Mouse (Mus musculus) hindbrain, embryonic 13.5 days (tissue): ENCODE data around the gene Pdxp. TPM values are rescaled to one million over a fixed set of nuclear protein-coding genes. Genes with fewer than 3 reads are reported as not detected.

ENCODE experiments used
- ATAC-seq: fragments of 200-750 bp; cut with Nextera tagmentation; 2 replicates; pipeline ENCODE4 v1.8.0; 2017; ENCODE audit warnings: moderate TSS enrichment; ENCODE audit not compliant: low FRiP score
- H3K27ac ChIP-seq: fragments of 300-500 bp; sonication (generic); 2 replicates; pipeline ENCODE4 v1.5.1; 2015; ENCODE audit warnings: inconsistent platforms, mild to moderate bottlenecking, moderate library complexity
- H3K27me3 ChIP-seq: fragments of 300-500 bp; sonication (generic); 2 replicates; pipeline ENCODE4 v1.6.1; 2015; ENCODE audit warnings: mild to moderate bottlenecking, inconsistent platforms
- H3K36me3 ChIP-seq: fragments of 300-500 bp; sonication (generic); 2 replicates; pipeline ENCODE4 v1.6.1; 2015; ENCODE audit warnings: mild to moderate bottlenecking, inconsistent platforms
- H3K4me1 ChIP-seq: fragments of 300-500 bp; sonication (generic); replicated peaks from 2 replicates; pipeline ENCODE4 v1.6.1; 2015; ENCODE audit warnings: inconsistent platforms
- H3K4me2 ChIP-seq: fragments of 300-500 bp; sonication (generic); 2 replicates; pipeline ENCODE4 v1.6.1; 2015; ENCODE audit warnings: inconsistent platforms, mild to moderate bottlenecking, moderate library complexity
- H3K4me3 ChIP-seq: fragments of 300-500 bp; sonication (generic); 2 replicates; pipeline ENCODE4 v1.5.1; 2015; ENCODE audit warnings: mild to moderate bottlenecking, inconsistent platforms
- H3K9ac ChIP-seq: fragments of 300-500 bp; sonication (generic); 2 replicates; pipeline ENCODE4 v1.6.1; 2015; ENCODE audit warnings: mild to moderate bottlenecking, inconsistent platforms
- H3K9me3 ChIP-seq: fragments of 300-500 bp; sonication (generic); 2 replicates; pipeline ENCODE4 v1.6.1; 2016; ENCODE audit warnings: inconsistent platforms
- WGBS: fragments of 180-500 bp; shearing (Covaris S2); methylation state at CpG from one replicate; pipeline ENCODE4 v1.1.7; 2015; 5-methylcytosine and 5-hydroxymethylcytosine counted together
- polyA plus RNA-seq: library from polyadenylated mRNA; unstranded; fragments of >200 nt; fragmentation: Nextera tagmentation; extraction: Ambion mirVana; gene quantifications from 2 replicates; pipeline ENCODE4 v1.2.1, GENCODE M21; 2015

Pdxp gene
- polyA plus RNA-seq = 62.7 and 64.3 TPM in 2 replicates

DNA sequence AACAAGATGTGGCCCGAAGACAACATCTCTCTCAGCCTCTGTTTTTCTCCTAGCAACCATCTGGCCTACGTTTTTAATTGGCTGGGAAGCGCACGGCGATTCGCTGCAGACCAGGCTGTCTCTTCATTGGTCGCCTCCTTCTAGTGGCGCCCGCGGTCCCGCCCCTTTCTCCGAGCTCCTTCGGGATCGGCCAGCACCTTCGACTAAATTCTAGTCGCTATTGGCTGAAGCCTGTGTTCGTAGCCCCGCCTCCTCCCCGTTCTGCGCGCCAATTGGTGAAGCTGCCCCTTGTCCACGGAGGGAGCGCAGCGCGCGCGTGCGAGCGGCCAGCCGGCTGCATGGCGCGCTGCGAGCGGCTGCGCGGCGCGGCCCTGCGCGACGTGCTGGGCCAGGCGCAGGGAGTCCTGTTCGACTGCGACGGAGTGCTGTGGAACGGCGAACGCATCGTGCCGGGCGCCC lies at the start of gene Pdxp:
Gene Pdxp (plus strand): TSS at position 288 of the 459 bp plus-strand sequence.
- ATAC-seq = peak; percentile 93
- Histone ChIP-seq H3K4me2 (peak within 1 kb of the TSS; percentile 84), H3K36me3 (peaks cover 11% of the 10 kb centered on the region), H3K27ac (peak within 1 kb of the TSS; percentile 97), H3K9me3 (no peaks in the 10 kb centered on the region), H3K4me1 (peaks cover 36% of the 10 kb centered on the region), H3K4me3 (peak within 1 kb of the TSS; percentile 65), H3K27me3 (no peaks in the 10 kb centered on the region), H3K9ac (peak within 1 kb of the TSS; percentile 89)
- WGBS = under 1% methylated on average over 51 of the region's 51 CpGs

DNA sequence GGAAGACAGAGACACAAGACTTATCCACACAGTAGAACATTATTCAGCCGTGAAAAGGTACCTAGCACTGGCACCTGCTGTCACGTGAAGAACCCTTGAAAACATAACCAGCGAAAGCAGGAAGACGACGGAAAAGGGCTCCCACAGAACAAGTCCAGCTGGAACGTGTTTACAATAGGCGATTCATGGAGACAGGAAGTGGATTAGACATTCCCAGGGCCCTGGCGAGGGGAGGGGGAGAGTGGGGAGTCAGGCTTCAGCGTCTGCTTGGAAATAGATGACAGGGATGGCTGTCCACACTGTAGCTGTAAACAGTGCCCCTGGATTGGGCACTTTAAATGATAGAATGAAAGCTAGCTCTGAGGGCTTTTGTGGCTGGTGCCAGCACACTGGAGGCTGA lies 45.3 kb upstream of the Pdxp start:
- H3K4me3 ChIP-seq = no peak overlapping the region
- H3K36me3 ChIP-seq = no peaks in the 10 kb centered on the region
- 18% methylated on average over 9 of the region's 9 CpGs for WGBS
- H3K9me3 ChIP-seq = no peaks in the 10 kb centered on the region
- H3K27me3 ChIP-seq = no peaks in the 10 kb centered on the region; the same call in 1 of the 2 replicates
- peak overlapping the region; percentile 71 for H3K27ac ChIP-seq
- H3K9ac ChIP-seq = no peak overlapping the region
- peak; percentile 76 for ATAC-seq
- H3K4me2 ChIP-seq = no peak overlapping the region
- H3K4me1 ChIP-seq = no peaks in the 10 kb centered on the region; the same call in 1 of the 2 replicates

DNA sequence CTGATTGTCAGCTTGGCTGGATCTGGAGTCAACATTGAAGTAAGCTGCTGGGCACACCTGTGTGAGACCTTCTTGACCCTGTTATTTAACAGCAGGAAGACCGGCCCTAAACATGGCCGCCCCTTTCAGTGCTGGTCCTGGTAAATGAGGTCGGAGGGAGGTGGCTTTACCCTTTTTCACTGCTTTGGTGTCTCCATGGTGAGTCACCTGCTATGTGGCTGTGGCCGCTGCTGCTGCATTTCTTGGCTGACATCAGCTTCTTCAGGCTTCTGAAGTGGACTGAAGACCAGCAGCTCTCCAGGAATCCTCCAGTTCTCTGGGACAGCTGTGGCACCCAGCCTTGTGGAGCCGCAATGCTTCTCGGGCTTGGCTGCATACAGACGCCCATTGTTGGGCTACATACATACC lies 44.9 kb upstream of the Pdxp start:
- Histone ChIP-seq H3K4me1 (no peaks in the 10 kb centered on the region; the same call in 1 of the 2 replicates), H3K4me2 (no peak overlapping the region), H3K4me3 (no peak overlapping the region), H3K9me3 (no peaks in the 10 kb centered on the region), H3K9ac (no peak overlapping the region), H3K36me3 (no peaks in the 10 kb centered on the region), H3K27ac (peak overlapping the region; percentile 71), H3K27me3 (no peaks in the 10 kb centered on the region; the same call in 1 of the 2 replicates)
- ATAC-seq = peak; percentile 47
- WGBS = 45% methylated on average over 7 of the region's 7 CpGs

DNA sequence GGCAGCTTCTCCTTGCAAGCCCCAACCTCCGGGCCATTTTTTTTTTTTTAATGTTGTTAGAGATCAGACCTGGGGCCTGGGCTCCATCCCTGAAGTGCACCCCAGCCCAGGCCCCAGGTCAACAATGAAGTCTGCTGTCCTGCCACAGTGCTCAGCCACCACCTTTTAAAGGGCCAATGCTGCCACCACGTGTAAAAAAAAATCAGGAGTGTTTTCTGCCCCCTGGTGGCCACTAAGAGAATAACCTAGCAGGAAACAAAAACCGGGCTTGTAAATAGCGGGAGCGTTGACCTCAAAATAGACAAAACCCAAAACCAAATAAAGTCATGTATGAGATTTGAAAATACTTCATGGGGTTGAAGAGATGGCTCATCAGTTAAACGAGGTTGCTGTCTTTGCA lies 43.9 kb upstream of the Pdxp start:
- Histone ChIP-seq H3K4me1 (no peaks in the 10 kb centered on the region; the same call in 1 of the 2 replicates), H3K4me3 (no peak overlapping the region), H3K27me3 (no peaks in the 10 kb centered on the region; the same call in 1 of the 2 replicates), H3K36me3 (no peaks in the 10 kb centered on the region), H3K4me2 (no peak overlapping the region), H3K9me3 (no peaks in the 10 kb centered on the region), H3K27ac (no peak overlapping the region), H3K9ac (no peak overlapping the region)
- WGBS = 29% methylated on average over 6 of the region's 6 CpGs
- no peak for ATAC-seq

GRCm38 (mm10) chr15:78872021-78872608 lies 41.6 kb upstream of the Pdxp start:
- WGBS = 56% methylated on average over 5 of the region's 5 CpGs

DNA sequence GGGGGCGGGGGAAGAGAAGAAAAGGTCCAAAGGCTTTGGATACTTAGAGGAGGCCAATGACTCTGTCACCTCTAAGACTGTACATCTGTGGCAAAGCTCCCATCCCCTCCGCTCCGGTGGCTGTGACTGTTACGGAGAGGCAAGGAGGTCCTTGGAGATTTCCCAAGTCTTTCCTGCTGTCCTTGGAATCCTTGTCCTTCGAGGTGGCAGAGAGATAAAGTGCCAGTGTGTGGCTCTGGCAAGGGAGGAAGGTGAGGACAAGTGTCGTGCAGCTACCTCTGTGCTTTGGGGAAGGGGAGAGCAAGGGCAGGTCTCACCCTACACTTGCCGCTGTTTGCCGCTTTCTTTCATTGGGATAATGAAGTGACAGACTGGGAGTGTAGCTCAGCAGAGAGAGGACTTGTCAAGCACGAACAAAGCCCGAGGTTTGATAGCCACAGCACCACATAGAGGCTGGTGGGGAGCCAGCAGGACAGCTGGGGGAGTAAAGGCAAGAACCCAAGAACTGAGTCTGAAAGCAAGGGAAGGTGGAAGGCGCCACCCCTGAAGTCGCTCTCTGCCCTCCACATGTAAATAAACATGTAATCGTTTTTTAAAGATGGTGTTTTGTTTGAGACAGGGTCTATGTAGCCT lies 39.8 kb upstream of the Pdxp start:
- no peak overlapping the region for H3K4me3 ChIP-seq
- no peak overlapping the region for H3K27ac ChIP-seq
- no peaks in the 10 kb centered on the region for H3K36me3 ChIP-seq
- H3K4me1 ChIP-seq = peaks cover 25% of the 10 kb centered on the region
- H3K9me3 ChIP-seq = no peaks in the 10 kb centered on the region
- H3K4me2 ChIP-seq = no peak overlapping the region
- WGBS = 49% methylated on average over 13 of the region's 13 CpGs
- no peak for ATAC-seq
- H3K9ac ChIP-seq = peak overlapping the region; percentile 25; the same call in 1 of the 2 replicates
- H3K27me3 ChIP-seq = no peaks in the 10 kb centered on the region

More at GRCm38 (mm10) chr15:78872021-78872608, 41.6 kb upstream of the Pdxp start:
- Histone ChIP-seq H3K9me3 (no peaks in the 10 kb centered on the region), H3K4me1 (peaks cover 15% of the 10 kb centered on the region), H3K9ac (no peak overlapping the region), H3K4me2 (no peak overlapping the region), H3K36me3 (no peaks in the 10 kb centered on the region), H3K4me3 (no peak overlapping the region), H3K27ac (no peak overlapping the region), H3K27me3 (no peaks in the 10 kb centered on the region)
- ATAC-seq = no peak

DNA sequence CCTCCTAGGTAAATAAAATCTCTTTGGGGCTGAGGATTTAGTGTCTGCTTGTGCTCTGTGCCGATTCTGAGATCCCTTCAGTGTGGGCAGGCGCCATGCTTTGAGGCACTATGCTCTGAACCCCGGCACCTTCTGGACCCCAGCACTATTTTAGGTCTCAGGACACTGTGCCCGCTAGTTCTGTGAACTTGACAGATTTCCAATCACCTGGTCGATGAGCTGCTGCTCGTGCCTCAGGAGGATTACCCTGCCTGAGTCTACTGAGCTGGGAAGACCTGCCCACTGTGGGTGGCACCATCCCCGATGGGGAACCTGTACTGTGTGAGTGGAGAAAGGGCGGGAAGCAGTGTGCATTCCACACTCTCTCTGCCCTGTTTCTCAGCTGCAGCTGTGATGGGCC lies 38.7 kb upstream of the Pdxp start:
- peak overlapping the region; percentile 91; the same call in 1 of the 2 replicates for H3K9ac ChIP-seq
- H3K27ac ChIP-seq = peak overlapping the region; percentile 99
- peaks cover 35% of the 10 kb centered on the region for H3K4me1 ChIP-seq
- 80% methylated on average over 8 of the region's 8 CpGs for WGBS
- no peaks in the 10 kb centered on the region for H3K27me3 ChIP-seq
- H3K4me3 ChIP-seq = no peak overlapping the region
- H3K4me2 ChIP-seq = no peak overlapping the region
- no peaks in the 10 kb centered on the region for H3K9me3 ChIP-seq
- ATAC-seq = no peak
- H3K36me3 ChIP-seq = peaks cover 5% of the 10 kb centered on the region; the same call in 1 of the 2 replicates

- peak overlapping the region; percentile 91 for H3K9ac ChIP-seq
- peaks cover 35% of the 10 kb centered on the region for H3K4me1 ChIP-seq
- H3K27me3 ChIP-seq = no peaks in the 10 kb centered on the region
- no peak for ATAC-seq
- peak overlapping the region; percentile 74 for H3K4me3 ChIP-seq
- 82% methylated on average over 5 of the region's 5 CpGs for WGBS
- H3K4me2 ChIP-seq = peak overlapping the region; percentile 94
- H3K9me3 ChIP-seq = no peaks in the 10 kb centered on the region
- peaks cover 10% of the 10 kb centered on the region; the same call in 1 of the 2 replicates for H3K36me3 ChIP-seq
- H3K27ac ChIP-seq = peak overlapping the region; percentile 99
Observed at GRCm38 (mm10) chr15:78875537-78875936, 38.2 kb upstream of the Pdxp start.

GRCm38 (mm10) chr15:78876258-78876696 lies 37.4 kb upstream of the Pdxp start:
- Histone ChIP-seq H3K4me2 (peak overlapping the region; percentile 94), H3K27ac (peak overlapping the region; percentile 99), H3K27me3 (no peaks in the 10 kb centered on the region), H3K4me3 (peak overlapping the region; percentile 74), H3K9me3 (no peaks in the 10 kb centered on the region), H3K9ac (peak overlapping the region; percentile 91), H3K4me1 (peaks cover 35% of the 10 kb centered on the region), H3K36me3 (peaks cover 17% of the 10 kb centered on the region)
- ATAC-seq = peak; percentile 19; the same call in 1 of the 2 replicates
- 3% methylated on average over 17 of the region's 17 CpGs for WGBS

GRCm38 (mm10) chr15:78876991-78877809 lies 36.5 kb upstream of the Pdxp start, which contains the start of gene Gga1:
Gene Gga1, plus strand, starts transcription at chr15:78877190.
- under 1% methylated on average over 64 of the region's 95 CpGs for WGBS
- ATAC-seq = peak; percentile 90
- H3K27ac ChIP-seq = peak within 1 kb of the TSS; percentile 99
- peaks cover 35% of the 10 kb centered on the region for H3K4me1 ChIP-seq
- H3K4me2 ChIP-seq = peak within 1 kb of the TSS; percentile 94
- peak within 1 kb of the TSS; percentile 74 for H3K4me3 ChIP-seq
- peak within 1 kb of the TSS; percentile 91 for H3K9ac ChIP-seq
- H3K9me3 ChIP-seq = no peaks in the 10 kb centered on the region
- peaks cover 27% of the 10 kb centered on the region for H3K36me3 ChIP-seq
- no peaks in the 10 kb centered on the region for H3K27me3 ChIP-seq

GRCm38 (mm10) chr15:78877810-78878390 lies 35.8 kb upstream of the Pdxp start:
- peaks cover 35% of the 10 kb centered on the region for H3K4me1 ChIP-seq
- peaks cover 34% of the 10 kb centered on the region for H3K36me3 ChIP-seq
- peak overlapping the region; percentile 94 for H3K4me2 ChIP-seq
- peak overlapping the region; percentile 91 for H3K9ac ChIP-seq
- ATAC-seq = no peak; the same call in 1 of the 2 replicates
- H3K4me3 ChIP-seq = peak overlapping the region; percentile 74
- no peaks in the 10 kb centered on the region for H3K9me3 ChIP-seq
- peak overlapping the region; percentile 99 for H3K27ac ChIP-seq
- H3K27me3 ChIP-seq = no peaks in the 10 kb centered on the region
- 2% methylated on average over 17 of the region's 17 CpGs for WGBS
